Mouse (Mus musculus) C2C12 (cell line): ENCODE measurements around the gene Gm49393.
"Not testable (repeated sequence)": the region's sequence is repeated elsewhere in the genome, so short reads cannot be mapped to it uniquely, and the experiment has no call there.

ENCODE experiments used
- CTCF ChIP-seq: IDR thresholded peaks from one replicate; pipeline ENCODE4 v1.5.1; 2011; ENCODE audit not compliant: control insufficient read depth, insufficient read depth, insufficient read length
- USF1 ChIP-seq: IDR thresholded peaks from one replicate; pipeline ENCODE4 v1.6.1; 2011; ENCODE audit warnings: low read depth, mild to moderate bottlenecking, control low read depth, moderate library complexity

- TF ChIP-seq CTCF, USF1: not testable (repeated sequence)
Measured at GRCm38 (mm10) chr13:60904780-60905179, 30.6 kb downstream of the Gm49393 start, which contains the start of gene Tpbpb.
